Mouse (Mus musculus) frontal cortex, adult 2 months (tissue): ENCODE measurements at regions not wholly inside any gene's neighbourhood (a gene's known extent, or its start where the extent isn't known, plus 50 kb on each side); places are given as distances from the start of the nearest gene placed in this dataset.
"Not testable (repeated sequence)": the region's sequence is repeated elsewhere in the genome, so short reads cannot be mapped to it uniquely, and the experiment has no call there.

Experiments
- DNase-seq, 2 experiments: peaks; one replicate each; pipeline ENCODE4 v3.0.0; 2022; ENCODE audit warnings: low spot score in 1 of 2; ENCODE audit errors: extremely low spot score in 1 of 2

DNA sequence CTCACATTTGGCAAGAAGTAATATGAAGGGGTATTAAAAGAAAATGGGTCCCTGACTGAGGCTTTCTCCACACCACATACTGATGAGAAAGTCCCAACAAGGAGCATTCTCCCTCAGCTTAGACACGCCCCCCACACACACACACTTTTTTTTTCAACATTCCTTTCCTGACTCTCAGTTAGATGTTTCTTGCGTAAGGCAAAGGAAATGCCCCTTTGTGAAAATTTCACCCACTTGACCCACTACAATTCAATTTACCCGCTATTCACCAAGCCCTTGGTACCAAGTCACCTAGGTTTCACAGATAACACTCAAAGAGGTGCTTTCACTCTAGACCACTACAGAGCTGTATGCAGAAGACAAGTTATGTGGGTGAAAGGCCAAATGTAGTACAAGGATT lies 488.3 kb upstream of the Smim15 start:
- no peak for DNase-seq

DNA sequence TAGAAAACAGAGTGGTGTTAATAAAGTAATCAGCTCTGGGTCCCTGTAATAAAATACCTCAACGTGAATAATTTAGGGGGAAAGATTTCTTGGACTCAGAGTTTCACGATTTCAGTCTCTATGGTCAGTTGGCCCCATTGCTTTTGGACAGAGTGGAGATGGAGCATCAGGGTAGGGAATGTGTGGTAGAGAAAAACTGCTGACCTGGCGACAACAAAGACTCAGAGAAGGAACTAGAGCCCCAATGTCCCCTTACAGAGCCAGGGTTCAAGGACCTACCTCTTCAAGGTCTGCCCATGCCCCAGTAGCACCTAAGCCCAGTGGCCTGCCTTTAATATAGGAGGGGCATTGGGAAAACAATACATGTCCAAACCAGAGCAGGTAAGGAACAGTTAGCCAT lies 490.2 kb upstream of the Smim15 start:
- no peak for DNase-seq

DNA sequence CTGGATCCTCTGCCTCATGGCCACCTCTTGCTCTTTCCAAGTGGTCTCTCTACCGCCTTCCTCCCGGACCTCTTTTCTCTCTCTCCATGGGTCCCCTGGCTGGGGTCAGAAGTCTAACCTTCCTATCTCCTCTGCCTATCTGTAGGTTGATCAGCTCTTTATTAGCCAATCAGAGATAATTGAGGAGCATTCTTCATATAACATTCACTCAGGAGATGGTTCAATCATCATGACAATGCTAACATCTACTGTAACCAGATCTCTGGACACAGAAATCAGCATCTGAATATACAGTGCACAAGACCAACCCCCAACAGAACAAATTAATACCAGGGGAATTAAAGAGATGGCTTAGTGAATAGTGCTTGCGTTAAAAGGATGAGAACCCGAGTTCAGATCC lies 492.1 kb upstream of the Smim15 start:
- DNase-seq: no peak

DNA sequence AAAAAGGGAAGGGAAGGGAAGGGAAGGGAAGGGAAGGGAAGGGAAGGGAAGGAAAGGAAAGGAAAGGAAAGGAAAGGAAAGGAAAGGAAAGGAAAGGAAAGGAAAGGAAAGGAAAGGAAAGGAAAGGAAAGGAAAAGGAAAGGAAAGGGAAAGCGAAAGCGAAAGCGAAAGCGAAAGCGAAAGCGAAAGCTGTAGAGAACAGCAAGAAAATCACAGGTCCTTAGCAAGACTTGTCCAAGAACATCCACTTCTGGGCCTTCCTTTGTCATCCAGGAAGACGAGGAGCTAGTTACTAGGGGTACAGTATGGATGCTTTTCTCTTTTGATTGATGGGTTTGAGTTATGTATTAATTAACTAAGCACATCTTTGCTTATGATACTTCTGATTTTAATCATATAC lies 494.3 kb upstream of the Smim15 start:
- not testable (repeated sequence) for DNase-seq

DNA sequence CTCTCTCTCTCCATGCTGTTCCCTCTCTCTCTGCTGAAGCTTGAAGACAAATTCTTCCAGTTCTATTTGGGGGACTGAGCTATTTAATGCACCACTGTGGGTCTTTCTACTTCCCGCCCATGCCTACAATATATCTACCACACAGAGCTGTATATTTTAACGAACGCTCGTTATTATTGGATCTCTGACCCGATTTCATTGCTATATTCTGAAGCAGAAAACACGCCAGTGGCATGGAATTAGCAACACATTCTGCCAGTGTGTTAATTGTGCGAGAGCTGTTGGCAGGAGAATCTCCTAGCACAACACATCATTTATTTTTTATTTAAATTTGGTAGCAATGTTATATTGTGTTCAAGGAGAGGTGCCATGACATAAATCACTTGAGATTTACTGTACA lies 497.2 kb upstream of the Smim15 start:
- DNase-seq: peak; percentile 72 to 80

DNA sequence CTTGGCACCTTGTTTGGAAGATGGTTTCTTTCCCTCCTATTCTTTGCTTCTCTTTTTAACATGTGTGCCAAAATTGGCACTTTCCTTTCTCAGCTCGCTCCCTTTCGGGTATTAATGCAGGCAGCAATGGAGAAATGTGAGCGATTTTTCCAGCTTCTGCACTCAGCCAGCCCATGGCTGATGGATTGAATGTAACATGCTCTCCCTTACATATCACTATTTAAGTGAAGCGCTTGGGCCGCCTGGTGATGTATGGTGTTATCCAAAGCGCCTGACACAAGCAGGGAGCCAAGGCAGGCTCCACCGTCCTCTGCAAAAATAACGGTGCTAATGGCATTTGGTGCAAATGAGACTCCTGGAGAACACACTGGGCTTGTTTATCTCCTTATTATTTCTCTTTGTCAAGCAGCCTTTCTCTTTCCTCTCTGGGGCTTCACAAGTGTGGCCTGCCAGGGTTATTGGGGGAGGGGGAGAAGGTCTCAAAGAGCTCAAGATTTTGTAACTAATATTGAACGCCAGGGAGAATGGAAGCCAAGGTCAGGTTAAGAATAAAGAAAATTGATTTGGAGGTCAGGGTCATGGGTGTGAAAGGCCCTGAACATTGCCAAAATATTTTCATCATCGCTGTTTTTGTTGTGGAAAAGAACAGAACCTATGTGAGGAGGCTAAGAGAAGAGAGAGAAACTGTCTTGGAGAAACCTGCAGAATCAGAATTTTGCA lies 497.9 kb upstream of the Smim15 start:
- peak in 1 of 2 experiments; percentile 28 for DNase-seq

DNA sequence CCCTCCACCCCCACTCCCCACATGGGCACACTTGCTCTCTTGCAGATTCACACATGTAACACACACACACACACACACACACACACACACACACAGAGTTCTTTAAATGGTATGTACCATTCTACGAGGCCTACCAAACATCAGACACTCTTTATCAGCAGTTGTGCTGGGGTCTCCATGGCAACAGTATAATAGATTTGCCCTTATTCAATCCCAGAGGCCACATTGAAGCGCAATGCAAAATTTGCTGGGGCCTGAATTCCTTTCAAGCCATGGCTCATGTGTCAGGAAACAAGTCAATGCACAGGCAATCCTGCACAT lies 502.7 kb upstream of the Smim15 start:
- DNase-seq: no peak

DNA sequence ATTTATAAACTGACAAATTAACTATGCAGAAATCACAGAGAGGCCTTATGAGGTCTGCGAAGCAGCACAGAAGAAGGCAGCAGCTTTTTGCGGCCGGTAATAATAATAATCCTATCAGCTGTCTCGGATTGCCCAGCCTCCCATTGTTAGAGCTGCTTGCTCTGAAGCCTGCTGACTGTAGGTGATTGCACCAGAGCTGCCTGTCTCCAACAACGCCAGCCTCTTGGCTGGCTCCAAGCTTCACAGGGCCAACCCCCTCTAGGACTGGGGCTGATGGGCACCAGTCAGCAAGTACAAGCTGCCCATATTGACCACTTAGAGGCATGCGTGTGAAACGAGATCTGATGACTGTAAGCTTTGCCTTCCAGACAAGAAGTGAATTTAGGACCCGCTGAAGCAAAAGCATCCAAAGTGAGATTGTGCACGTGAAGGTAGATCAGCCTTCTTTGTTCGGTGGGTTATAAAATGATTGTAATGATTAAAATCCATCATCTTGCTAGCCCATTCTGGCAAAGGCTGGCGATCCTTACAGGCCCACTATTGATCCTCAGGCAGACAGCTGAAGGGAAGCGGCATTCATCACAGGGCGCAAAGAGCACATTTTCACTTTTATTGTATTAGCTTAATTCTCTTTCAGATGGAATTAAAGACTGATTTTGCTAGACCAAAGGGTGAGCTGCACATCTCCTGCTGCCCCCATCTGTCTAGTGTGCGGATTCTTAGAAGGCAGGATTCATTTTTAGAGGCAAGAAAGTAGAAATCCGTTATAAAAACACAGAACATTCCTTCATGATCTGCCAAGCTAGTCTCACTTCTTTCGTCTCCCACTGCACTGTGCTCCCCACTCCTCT lies 503.2 kb upstream of the Smim15 start:
- DNase-seq: peak in 1 of 2 experiments; percentile 28

DNA sequence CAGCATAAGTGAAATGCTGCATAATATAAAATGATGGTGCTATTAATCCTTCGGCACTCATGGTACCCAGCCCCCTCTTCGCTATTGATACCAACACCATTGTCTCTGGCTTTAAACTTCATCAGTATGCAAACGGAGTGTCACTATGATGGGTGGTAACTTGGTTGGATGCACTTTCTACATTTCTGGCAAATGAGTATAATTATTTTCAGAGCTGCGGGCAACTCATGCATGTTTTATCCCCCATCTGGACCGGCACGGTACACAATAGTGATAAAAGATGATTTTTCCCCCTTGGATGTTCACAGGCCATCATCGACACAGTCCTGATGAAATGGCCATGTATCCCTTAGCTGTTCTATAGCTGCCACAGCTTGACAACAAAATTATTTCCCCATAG lies 503.9 kb upstream of the Smim15 start:
- DNase-seq: no peak

DNA sequence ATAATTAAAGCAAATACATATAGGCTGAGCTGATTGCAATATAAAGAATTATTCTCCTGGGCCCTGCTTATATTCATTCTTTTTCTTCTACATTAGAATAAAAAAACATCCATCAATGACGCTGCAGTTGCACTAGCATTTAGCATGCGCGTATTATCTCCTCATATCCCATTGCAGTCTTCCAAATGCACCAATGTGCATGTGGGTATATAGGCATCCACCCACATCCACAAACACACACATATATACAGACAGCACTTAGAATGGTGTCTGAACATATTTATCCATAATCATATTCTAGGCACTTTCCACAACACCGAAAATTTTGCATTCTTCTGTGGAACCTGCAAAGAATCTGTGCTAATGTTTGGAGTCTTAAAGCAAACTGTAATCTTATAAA lies 504.4 kb upstream of the Smim15 start:
- no peak for DNase-seq

DNA sequence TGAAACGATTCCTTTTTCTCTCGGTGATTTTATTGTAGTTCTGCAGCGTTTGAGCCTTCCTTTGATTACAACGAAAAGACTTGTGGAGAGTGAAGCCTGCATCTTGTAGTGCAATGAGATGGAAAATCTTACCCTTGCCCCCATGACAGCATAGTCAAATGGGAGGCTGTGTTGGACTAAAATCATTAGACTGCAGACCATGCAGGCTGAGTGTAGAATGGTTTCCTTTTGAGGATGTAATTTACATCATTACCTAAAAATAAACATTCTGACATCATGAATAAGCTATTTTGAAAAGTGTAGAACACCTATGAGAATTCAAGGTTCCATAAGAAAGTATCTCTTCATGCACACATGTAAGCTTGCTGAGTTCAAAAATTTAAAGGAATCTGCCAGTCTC lies 504.9 kb upstream of the Smim15 start:
- no peak for DNase-seq

DNA sequence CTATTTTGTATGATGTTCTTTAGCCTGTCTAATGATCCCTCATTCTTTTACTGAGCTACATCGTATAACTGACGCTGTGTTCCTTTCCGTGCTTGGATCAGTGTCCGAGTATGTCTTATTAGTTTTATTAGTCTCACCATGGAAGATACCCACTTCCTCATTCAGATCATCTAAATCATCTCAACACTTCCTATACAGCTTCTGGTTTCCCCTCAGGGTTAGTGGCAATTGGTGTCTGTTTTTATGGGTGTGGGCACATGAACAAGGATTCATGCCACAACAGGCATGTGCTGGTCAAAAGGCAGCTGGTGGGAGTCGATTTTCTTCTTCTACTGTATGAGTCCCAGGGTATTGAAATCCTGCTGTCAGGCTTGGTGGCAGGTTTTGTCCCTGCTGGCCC lies 509.0 kb upstream of the Smim15 start:
- no peak for DNase-seq

DNA sequence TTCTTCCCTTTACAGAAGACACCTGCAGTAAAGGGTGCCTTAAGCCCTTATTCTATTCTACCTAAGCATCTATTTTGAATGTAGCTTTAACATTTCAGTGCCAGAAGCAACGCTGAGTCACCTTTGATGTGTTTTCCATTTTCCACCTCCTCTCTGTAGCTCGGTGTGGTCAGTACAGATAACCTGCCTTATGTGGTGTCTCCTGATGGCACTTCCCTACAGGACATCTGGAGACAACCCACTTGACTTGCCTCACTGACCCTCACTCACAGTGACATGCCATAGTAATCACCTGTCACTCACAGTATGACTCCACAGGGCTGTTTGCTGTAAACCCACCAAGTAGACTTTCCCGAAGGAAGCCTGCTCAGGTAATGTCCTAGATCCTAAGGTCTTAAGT lies 510.9 kb upstream of the Smim15 start:
- no peak for DNase-seq

DNA sequence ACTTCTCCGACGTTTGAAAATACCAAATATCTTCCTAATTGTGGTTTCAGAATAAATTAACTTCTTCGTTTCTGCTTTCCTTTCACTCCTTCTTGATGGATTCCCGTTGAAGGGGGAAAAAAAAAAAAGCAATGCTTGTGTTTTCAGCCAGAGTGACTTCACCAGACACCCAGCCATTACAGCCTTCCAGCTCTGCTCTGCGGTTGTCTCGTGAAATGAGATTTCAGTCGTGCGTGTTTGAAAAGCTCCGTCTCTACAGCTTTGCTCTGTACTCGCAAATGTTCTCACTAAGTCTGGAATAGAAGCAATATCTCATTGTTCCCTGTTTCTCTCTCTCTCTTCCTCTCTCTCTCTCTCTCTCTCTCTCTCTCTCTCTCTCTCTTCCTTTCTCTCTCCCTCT lies 509.6 kb upstream of the Kif2a start:
- no peak for DNase-seq

DNA sequence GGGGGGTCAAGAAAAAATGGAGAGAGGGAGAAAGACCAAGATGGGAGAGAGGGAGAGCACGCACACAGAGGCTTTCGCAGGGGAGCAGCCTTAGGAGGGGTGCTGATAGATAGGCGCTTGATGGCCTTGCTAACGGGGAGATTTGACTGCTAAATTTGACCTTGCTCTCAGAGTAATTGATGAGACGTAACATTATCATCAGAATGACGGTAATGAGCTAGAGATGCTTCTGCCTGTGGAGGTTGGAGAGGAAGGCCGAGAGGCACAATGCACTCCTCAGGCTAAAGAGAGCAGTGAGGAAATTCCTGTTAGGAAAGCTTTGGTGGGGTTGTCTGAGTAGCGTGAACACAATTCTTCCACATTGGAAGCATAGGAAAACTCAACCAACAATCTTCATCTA lies 509.1 kb upstream of the Kif2a start:
- DNase-seq: no peak

DNA sequence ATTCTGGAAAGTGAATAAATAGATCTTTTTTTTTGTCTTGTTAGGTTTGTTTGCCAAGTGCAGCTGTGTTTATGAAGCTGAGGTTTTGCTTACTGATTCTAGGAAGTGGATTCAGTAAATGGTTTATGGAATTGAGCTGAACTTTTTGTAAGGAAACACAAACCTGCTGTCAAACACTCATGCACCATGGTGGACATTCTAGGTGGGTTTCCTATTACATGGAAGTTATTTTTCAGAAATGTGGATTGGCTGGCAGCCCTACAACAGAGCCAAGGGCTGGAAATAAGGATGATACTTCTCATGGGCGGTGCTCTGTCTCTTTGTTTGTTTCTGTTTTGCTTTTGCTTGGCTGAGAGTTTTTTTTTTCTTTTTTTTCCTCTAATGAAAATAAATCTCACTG lies 508.5 kb upstream of the Kif2a start:
- no peak for DNase-seq

DNA sequence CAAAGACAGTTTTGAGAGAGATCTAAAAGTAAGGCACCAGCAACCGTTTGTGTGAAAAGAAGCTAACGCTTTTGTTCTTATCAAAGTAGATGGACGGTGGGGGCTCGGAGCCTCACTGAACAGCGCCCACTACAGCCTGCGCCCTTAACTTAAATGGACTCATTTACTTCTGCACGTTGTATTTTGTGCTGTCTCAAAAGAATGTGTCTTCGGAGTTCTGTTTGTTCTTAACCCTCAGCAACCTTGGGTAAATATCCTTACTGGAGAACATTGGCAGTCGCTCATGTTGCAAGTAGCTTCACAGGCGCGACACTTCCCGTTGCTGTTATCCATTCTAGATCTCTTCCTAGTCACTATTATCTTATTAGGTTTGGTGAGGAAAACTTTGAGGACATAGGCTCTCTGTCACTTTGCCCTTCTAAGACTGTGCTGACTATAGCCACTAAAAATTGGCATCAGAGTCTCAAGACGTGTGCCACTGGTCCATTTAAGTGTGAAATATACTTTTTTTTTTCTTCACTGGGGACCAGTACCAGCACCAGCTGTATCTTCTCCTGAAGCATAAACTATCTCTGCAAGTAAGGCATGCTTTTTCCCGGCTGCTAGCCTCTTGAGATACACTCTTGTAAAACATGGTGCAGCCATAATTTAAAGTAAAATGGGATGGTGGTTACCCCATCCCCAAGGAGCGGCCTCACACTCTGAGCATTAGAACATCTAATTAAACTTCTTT lies 507.0 kb upstream of the Kif2a start:
- DNase-seq: no peak

DNA sequence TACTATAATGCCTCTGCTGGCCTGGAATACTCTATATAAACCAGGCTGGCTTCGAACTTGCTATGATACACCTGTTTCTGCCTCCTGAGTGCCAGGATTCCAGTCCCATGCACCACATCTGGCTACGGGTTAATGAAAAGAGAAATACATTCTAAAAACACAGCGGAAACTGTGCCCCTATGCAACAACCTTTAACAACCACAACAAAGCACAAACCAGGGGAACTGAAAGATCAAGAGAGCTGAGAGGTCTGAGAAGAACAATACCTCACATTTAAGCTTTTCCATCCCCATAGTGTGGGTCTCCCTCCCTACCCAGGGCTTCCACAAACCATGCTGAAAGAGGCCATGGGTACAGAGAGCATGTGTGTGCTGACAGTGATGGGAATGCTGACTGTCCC lies 501.0 kb upstream of the Kif2a start:
- no peak for DNase-seq

DNA sequence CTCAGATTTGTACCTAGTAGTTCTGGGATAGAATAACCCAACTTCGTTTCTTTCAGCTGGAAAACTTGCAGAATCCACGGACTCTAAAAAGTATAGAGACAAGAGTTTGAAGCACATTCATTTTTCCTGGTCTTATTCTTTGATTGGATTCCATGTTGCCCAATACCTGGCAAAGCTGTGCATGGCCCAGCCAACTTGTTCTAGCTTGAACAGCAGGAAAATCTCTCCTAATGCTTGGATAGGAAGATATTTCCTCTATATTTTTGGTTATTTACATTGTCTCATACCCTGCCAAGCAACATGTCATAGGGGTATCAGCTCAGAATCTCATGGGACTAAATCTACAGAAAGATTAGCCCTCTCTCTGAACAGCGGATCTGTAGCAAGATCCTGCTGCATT lies 492.3 kb upstream of the Kif2a start:
- no peak for DNase-seq

DNA sequence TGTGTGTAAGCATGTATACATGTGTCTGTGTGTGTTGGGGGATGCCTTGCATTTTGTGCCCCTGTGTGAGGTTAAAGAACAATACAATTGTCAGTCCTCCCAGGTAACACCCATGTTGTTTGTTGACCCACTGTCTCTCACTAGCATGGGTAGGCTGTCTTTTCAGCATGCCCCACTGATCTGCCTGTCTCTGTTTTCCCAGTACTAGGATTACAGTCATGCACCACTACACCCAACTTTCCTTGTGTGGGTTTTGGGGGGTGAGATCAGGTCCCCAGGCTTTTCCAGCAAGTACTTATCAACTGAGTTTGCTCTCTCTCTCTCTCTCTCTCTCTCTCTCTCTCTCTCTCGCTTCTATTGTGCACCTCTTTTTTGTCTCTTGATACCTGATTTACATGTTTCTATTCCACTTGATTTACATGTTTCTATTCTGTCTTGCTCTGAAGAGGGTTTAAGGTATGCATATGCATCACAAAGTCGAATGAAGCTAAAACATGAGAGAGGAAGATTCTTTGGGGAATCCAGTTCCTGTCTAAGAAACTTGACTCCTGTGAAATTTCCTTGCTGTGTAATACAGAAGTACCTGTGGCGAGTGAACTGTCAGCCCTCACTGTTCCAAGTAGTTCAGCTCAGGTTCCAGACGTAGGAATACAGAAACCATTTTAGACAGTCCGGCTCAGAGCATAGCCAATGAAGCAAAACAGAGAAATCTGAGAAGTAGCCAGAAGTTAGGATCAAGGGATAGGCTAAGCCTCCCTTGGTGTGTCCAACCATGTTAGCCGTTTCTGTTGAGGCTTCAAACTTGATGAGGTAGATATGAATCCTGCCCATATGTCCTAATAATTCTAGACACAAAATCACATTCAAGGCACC lies 491.6 kb upstream of the Kif2a start:
- DNase-seq: no peak

DNA sequence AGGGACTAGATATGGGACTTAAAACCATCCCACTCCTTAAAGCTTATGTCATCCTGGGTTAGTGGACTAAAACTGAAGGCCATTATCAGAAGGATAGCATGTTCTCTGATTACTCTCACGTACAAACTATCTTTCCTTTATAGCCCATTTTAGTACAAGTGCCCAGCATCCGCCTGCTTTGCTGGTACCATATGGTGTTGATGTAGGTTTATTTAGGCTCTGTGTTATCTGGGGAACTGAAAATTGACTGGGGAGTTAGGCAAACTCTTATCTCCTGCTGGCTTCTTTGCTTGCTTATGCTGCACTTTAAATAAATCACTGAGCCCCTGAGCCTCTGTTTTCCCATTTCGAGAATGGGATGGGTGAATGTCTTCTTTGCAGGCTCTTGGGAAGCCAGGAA lies 485.4 kb upstream of the Kif2a start:
- peak; percentile 2 to 38 for DNase-seq
